Mouse (Mus musculus): Measurements from ENCODE around the gene Fam166b.

DNA sequence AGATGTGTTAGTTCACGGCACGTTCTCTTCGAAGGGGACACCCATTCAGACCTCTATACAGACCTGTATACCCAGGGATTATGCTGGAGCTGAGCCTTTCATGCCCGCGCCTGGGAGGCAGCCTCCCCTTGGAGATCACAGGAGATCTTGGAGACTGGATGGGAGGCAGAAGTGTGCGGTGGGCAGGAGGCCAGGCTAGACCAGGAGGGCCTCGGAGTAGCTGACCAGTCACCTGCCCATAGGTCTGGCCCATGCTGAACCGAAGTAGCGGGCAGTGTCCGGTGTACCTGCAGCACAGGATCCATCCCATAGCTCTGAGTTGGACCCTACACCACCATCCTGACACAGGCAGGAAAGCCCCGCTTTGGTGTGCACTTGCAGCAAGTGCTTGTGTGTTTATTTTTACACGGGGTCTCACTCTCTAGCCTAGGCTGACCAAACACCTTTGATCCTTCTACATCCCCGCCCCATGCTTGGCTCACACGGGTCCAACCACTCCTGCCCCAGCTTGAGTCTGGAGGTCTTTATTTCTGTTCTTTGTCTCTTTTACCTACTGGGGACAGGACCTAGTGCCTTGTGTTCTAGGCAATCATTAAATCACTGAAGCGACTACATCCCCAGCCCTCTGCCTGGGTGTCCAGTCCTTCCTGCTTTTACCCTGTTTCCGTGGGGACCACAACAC lies 613 bp downstream of the Fam166b start:
- no peak for TF ChIP-seq CTCF (IDR thresholded peaks at IDR 0.05; ENCODE audit: low read depth)
- TF ChIP-seq EP300 (optimal IDR thresholded peaks at IDR 0.05), result no peak

All from stomach, postnatal 0 days (tissue).